Mouse (Mus musculus) adrenal gland, postnatal 25 days (tissue): ENCODE results near the gene Gm20538. TPM values are rescaled to one million over a fixed set of nuclear protein-coding genes. Genes with fewer than 3 reads are reported as not detected.

Experiments
- total RNA-seq: library from RNA; stranded (reverse); gene quantifications from 2 replicates; pipeline ENCODE4 v1.2.3, GENCODE M21; 2021

Gm20538 gene
- total RNA-seq, 1 experiment from 2014 or later, result not detected

Other genes starting within 250 kb of the Gm20538 start
- 5.5 and 6.4 TPM in 2 replicates for gene Scd4, start 219.7 kb downstream of the Gm20538 start, total RNA-seq
- 1,091 and 1,950 TPM in 2 replicates for gene Scd1, start 145.0 kb downstream of the Gm20538 start, total RNA-seq
- gene Wnt8b, start 59.4 kb downstream of the Gm20538 start, total RNA-seq, result 0.39 TPM in 1 of 2 replicates, not detected in the other
- gene Sec31b, start 7.0 kb downstream of the Gm20538 start, total RNA-seq, result 3.9 and 5.1 TPM in 2 replicates
- 457 and 562 TPM in 2 replicates for gene Ndufb8, start 2.6 kb upstream of the Gm20538 start, total RNA-seq
- 27.6 and 30.4 TPM in 2 replicates for gene Hif1an, start 10.0 kb upstream of the Gm20538 start, total RNA-seq
- not detected in 2 replicates for gene Pax2, start 203.2 kb upstream of the Gm20538 start, total RNA-seq